Mouse (Mus musculus) kidney, embryonic 14.5 days (tissue): ENCODE measurements around the gene Idi1. TPM values are rescaled to one million over a fixed set of nuclear protein-coding genes. Genes with fewer than 3 reads are reported as not detected.
A peak's percentile ranks its signal among the peaks of the same experiment; 100 is the strongest.

Experiments
- ATAC-seq: fragments of 200-750 bp; cut with Nextera tagmentation; 2 replicates; pipeline ENCODE4 v1.8.0; 2017; ENCODE audit warnings: moderate number of reproducible peaks, mild to moderate bottlenecking, moderate TSS enrichment, moderate library complexity; ENCODE audit not compliant: low FRiP score, low TSS enrichment
- H3K27ac ChIP-seq: fragments of 300-500 bp; sonication (generic); 2 replicates; pipeline ENCODE4 v1.5.1; 2014; ENCODE audit warnings: low read depth, mild to moderate bottlenecking, low read length, moderate library complexity, mixed read lengths
- H3K27me3 ChIP-seq: fragments of 300-500 bp; sonication (generic); 2 replicates; pipeline ENCODE4 v1.6.1; 2014; ENCODE audit warnings: mild to moderate bottlenecking, low read length; ENCODE audit not compliant: control insufficient read depth, insufficient read depth
- H3K36me3 ChIP-seq: fragments of 300-500 bp; sonication (generic); 2 replicates; pipeline ENCODE4 v1.6.1; 2014; ENCODE audit warnings: low read length, mixed read lengths; ENCODE audit not compliant: control insufficient read depth, insufficient read depth
- H3K4me1 ChIP-seq: fragments of 300-500 bp; sonication (generic); 2 replicates; pipeline ENCODE4 v1.6.1; 2014; ENCODE audit warnings: low read length, mixed read lengths; ENCODE audit not compliant: control insufficient read depth, insufficient read depth
- H3K4me2 ChIP-seq: fragments of 300-500 bp; sonication (generic); replicated peaks from 2 replicates; pipeline ENCODE4 v1.6.1; 2014; ENCODE audit warnings: low read depth, mild to moderate bottlenecking, low read length
- H3K4me3 ChIP-seq: fragments of 300-500 bp; sonication (generic); 2 replicates; pipeline ENCODE4 v1.5.1; 2014; ENCODE audit warnings: mild to moderate bottlenecking, low read length
- H3K9ac ChIP-seq: fragments of 300-500 bp; sonication (generic); 2 replicates; pipeline ENCODE4 v1.6.1; 2014; ENCODE audit warnings: low read depth, mild to moderate bottlenecking, low read length, moderate library complexity
- H3K9me3 ChIP-seq: fragments of 300-500 bp; sonication (generic); 2 replicates; pipeline ENCODE4 v1.6.1; 2016; ENCODE audit warnings: low read length; ENCODE audit not compliant: control insufficient read depth
- WGBS: fragments of 180-500 bp; shearing (Covaris S2); extraction: QIAGEN DNeasy Blood & Tissue Kit; methylation state at CpG from one replicate; pipeline ENCODE4 v1.1.7; 2014; 5-methylcytosine and 5-hydroxymethylcytosine counted together
- polyA plus RNA-seq: library from polyadenylated mRNA; unstranded; fragments of >200 nt; fragmentation: Nextera tagmentation; extraction: Ambion mirVana; gene quantifications from 2 replicates; pipeline ENCODE4 v1.2.1, GENCODE M21; 2014

The Idi1 gene
- polyA plus RNA-seq, 1 experiment from 2014 or later = 77.4 TPM

GRCm38 (mm10) chr13:8853424-8853823 is 31.9 kb upstream of the Idi1 start:
- no peak overlapping the region for H3K9ac ChIP-seq
- WGBS = 98% methylated on average over 4 of the region's 4 CpGs
- no peak overlapping the region for H3K4me2 ChIP-seq
- ATAC-seq = no peak
- H3K27me3 ChIP-seq = no peaks in the 10 kb centered on the region
- no peaks in the 10 kb centered on the region for H3K4me1 ChIP-seq
- H3K36me3 ChIP-seq = peaks cover 31% of the 10 kb centered on the region; the same call in 1 of the 2 replicates
- H3K9me3 ChIP-seq = no peaks in the 10 kb centered on the region
- no peak overlapping the region for H3K4me3 ChIP-seq
- no peak overlapping the region for H3K27ac ChIP-seq

- 93% methylated on average over 2 of the region's 2 CpGs for WGBS
- H3K36me3 ChIP-seq = peaks cover 28% of the 10 kb centered on the region; the same call in 1 of the 2 replicates
- no peaks in the 10 kb centered on the region for H3K4me1 ChIP-seq
- H3K9ac ChIP-seq = no peak overlapping the region
- H3K4me3 ChIP-seq = no peak overlapping the region
- H3K27ac ChIP-seq = no peak overlapping the region
- ATAC-seq = no peak
- no peaks in the 10 kb centered on the region for H3K27me3 ChIP-seq
- H3K9me3 ChIP-seq = no peaks in the 10 kb centered on the region
- no peak overlapping the region for H3K4me2 ChIP-seq
Measured at GRCm38 (mm10) chr13:8854769-8855168, 30.5 kb upstream of the Idi1 start.

GRCm38 (mm10) chr13:8858453-8858852 is 26.8 kb upstream of the Idi1 start:
- Histone ChIP-seq H3K27ac (no peak overlapping the region), H3K9ac (no peak overlapping the region), H3K27me3 (no peaks in the 10 kb centered on the region), H3K36me3 (peaks cover 30% of the 10 kb centered on the region; the same call in 1 of the 2 replicates), H3K4me2 (no peak overlapping the region), H3K4me1 (no peaks in the 10 kb centered on the region), H3K9me3 (no peaks in the 10 kb centered on the region), H3K4me3 (no peak overlapping the region)
- 91% methylated on average over 6 of the region's 6 CpGs for WGBS
- no peak for ATAC-seq

- Histone ChIP-seq H3K36me3 (peaks cover 16% of the 10 kb centered on the region; the same call in 1 of the 2 replicates), H3K9ac (no peak overlapping the region), H3K9me3 (no peaks in the 10 kb centered on the region), H3K4me1 (no peaks in the 10 kb centered on the region), H3K27me3 (no peaks in the 10 kb centered on the region), H3K4me3 (no peak overlapping the region), H3K4me2 (no peak overlapping the region), H3K27ac (no peak overlapping the region)
- ATAC-seq = no peak
- WGBS = 96% methylated on average over 9 of the region's 9 CpGs
Measured at GRCm38 (mm10) chr13:8860861-8861260, 24.4 kb upstream of the Idi1 start.

GRCm38 (mm10) chr13:8864990-8865389 is 20.3 kb upstream of the Idi1 start:
- Histone ChIP-seq H3K36me3 (peaks cover 6% of the 10 kb centered on the region; the same call in 1 of the 2 replicates), H3K9me3 (no peaks in the 10 kb centered on the region), H3K4me1 (peaks cover 7% of the 10 kb centered on the region), H3K4me3 (no peak overlapping the region), H3K27ac (no peak overlapping the region), H3K9ac (no peak overlapping the region), H3K4me2 (no peak overlapping the region), H3K27me3 (no peaks in the 10 kb centered on the region)
- WGBS = 84% methylated on average over 3 of the region's 3 CpGs
- ATAC-seq = no peak

- Histone ChIP-seq H3K27ac (no peak overlapping the region), H3K4me3 (no peak overlapping the region), H3K4me2 (no peak overlapping the region)
Measured at GRCm38 (mm10) chr13:8866612-8867011, 18.7 kb upstream of the Idi1 start.

GRCm38 (mm10) chr13:8869578-8870157 is 15.6 kb upstream of the Idi1 start:
- H3K36me3 ChIP-seq = no peaks in the 10 kb centered on the region
- H3K4me3 ChIP-seq = peak overlapping the region; percentile 81
- WGBS = 70% methylated on average over 5 of the region's 5 CpGs
- no peaks in the 10 kb centered on the region for H3K9me3 ChIP-seq
- no peaks in the 10 kb centered on the region for H3K27me3 ChIP-seq
- peak overlapping the region; percentile 70 for H3K4me2 ChIP-seq
- ATAC-seq = no peak
- H3K27ac ChIP-seq = no peak overlapping the region
- peaks cover 8% of the 10 kb centered on the region for H3K4me1 ChIP-seq
- H3K9ac ChIP-seq = peak overlapping the region; percentile 68

More at GRCm38 (mm10) chr13:8866612-8867011, 18.7 kb upstream of the Idi1 start:
- Histone ChIP-seq H3K4me1 (peaks cover 8% of the 10 kb centered on the region), H3K36me3 (no peaks in the 10 kb centered on the region), H3K9me3 (no peaks in the 10 kb centered on the region), H3K27me3 (no peaks in the 10 kb centered on the region), H3K9ac (no peak overlapping the region)
- WGBS = 81% methylated on average over 7 of the region's 7 CpGs
- ATAC-seq = no peak

- Histone ChIP-seq H3K4me2 (peak overlapping the region; percentile 70), H3K9ac (peak overlapping the region; percentile 68), H3K27me3 (no peaks in the 10 kb centered on the region), H3K36me3 (no peaks in the 10 kb centered on the region), H3K4me1 (peaks cover 8% of the 10 kb centered on the region), H3K9me3 (no peaks in the 10 kb centered on the region), H3K27ac (peak overlapping the region; percentile 98; the same call in 1 of the 2 replicates), H3K4me3 (peak overlapping the region; percentile 81)
- ATAC-seq = no peak
- WGBS = 6% methylated on average over 9 of the region's 9 CpGs
Measured at GRCm38 (mm10) chr13:8870160-8870509, 15.2 kb upstream of the Idi1 start.

- H3K4me2 ChIP-seq = peak overlapping the region; percentile 87
- ATAC-seq = peak; percentile 96
- no peaks in the 10 kb centered on the region for H3K9me3 ChIP-seq
- WGBS = under 1% methylated on average over 57 of the region's 57 CpGs
- H3K4me1 ChIP-seq = peaks cover 8% of the 10 kb centered on the region
- no peaks in the 10 kb centered on the region for H3K27me3 ChIP-seq
- peak overlapping the region; percentile 81 for H3K4me3 ChIP-seq
- H3K27ac ChIP-seq = peak overlapping the region; percentile 98
- H3K36me3 ChIP-seq = no peaks in the 10 kb centered on the region
- peak overlapping the region; percentile 68 for H3K9ac ChIP-seq
Measured at GRCm38 (mm10) chr13:8870510-8871313, 14.6 kb upstream of the Idi1 start.
